Mouse (Mus musculus) testis, adult 2 months (tissue): Measurements from ENCODE around the gene Dstn. TPM values are rescaled to one million over a fixed set of nuclear protein-coding genes. Genes with fewer than 3 reads are reported as not detected.
A peak's percentile ranks its signal among the peaks of the same experiment; 100 is the strongest.

ENCODE experiments used
- H3K27ac ChIP-seq: fragments of 200-500 bp; 2 replicates; pipeline ENCODE4 v1.5.1; 2012; ENCODE audit warnings: low read depth, low read length; ENCODE audit not compliant: control insufficient read depth, insufficient read depth
- H3K27me3 ChIP-seq: fragments of 200-500 bp; 2 replicates; pipeline ENCODE4 v1.6.1; 2012; ENCODE audit warnings: mild to moderate bottlenecking, low read length, moderate library complexity; ENCODE audit not compliant: control insufficient read depth, insufficient read depth
- H3K36me3 ChIP-seq: fragments of 200-500 bp; 2 replicates; pipeline ENCODE4 v1.6.1; 2012; ENCODE audit warnings: mild to moderate bottlenecking, low read length; ENCODE audit not compliant: control insufficient read depth, insufficient read depth
- H3K4me1 ChIP-seq: fragments of 200-500 bp; 2 replicates; pipeline ENCODE4 v1.6.1; 2012; ENCODE audit warnings: low read length; ENCODE audit not compliant: control insufficient read depth, insufficient read depth
- H3K4me3 ChIP-seq: fragments of 200-500 bp; 2 replicates; pipeline ENCODE4 v1.5.1; 2012; ENCODE audit warnings: low read depth, mild to moderate bottlenecking, low read length, moderate library complexity, mixed read lengths; ENCODE audit not compliant: control insufficient read depth
- CTCF ChIP-seq: fragments of 200-500 bp; IDR thresholded peaks from 2 replicates; pipeline ENCODE4 v1.5.1; 2012; ENCODE audit warnings: low read depth, mild to moderate bottlenecking, inconsistent platforms, low read length, moderate library complexity; ENCODE audit not compliant: control insufficient read depth, insufficient read depth, insufficient replicate concordance
- POLR2A ChIP-seq: fragments of 200-500 bp; IDR thresholded peaks from 2 replicates; pipeline ENCODE4 v1.6.1; 2012; ENCODE audit warnings: low read depth, mild to moderate bottlenecking, inconsistent platforms, low read length, moderate library complexity; ENCODE audit not compliant: control insufficient read depth
- polyA plus RNA-seq: library from polyadenylated mRNA; depleted of rRNA; stranded (reverse); fragments of >200 nt; gene quantifications from 2 replicates; pipeline ENCODE4 v1.2.3, GENCODE M21; 2012

Gene Dstn
- polyA plus RNA-seq, 1 experiment = 11.8 TPM

GRCm38 (mm10) chr2:143903376-143904045 lies 11.6 kb upstream of the Dstn start:
- Histone ChIP-seq H3K27ac (peak overlapping the region; percentile 25), H3K27me3 (no peaks in the 10 kb centered on the region), H3K4me1 (no peaks in the 10 kb centered on the region), H3K36me3 (no peaks in the 10 kb centered on the region), H3K4me3 (no peak overlapping the region)
- TF ChIP-seq POLR2A = no peak
- TF ChIP-seq CTCF = no peak

- H3K4me1 ChIP-seq = no peaks in the 10 kb centered on the region; the same call in 1 of the 2 replicates
- no peaks in the 10 kb centered on the region for H3K27me3 ChIP-seq
- no peaks in the 10 kb centered on the region for H3K36me3 ChIP-seq
- TF ChIP-seq POLR2A = no peak
- no peak overlapping the region for H3K27ac ChIP-seq
- H3K4me3 ChIP-seq = no peak overlapping the region
Observed at GRCm38 (mm10) chr2:143904896-143905295, 10.2 kb upstream of the Dstn start.

GRCm38 (mm10) chr2:143909230-143909629 lies 5.9 kb upstream of the Dstn start:
- peaks cover 4% of the 10 kb centered on the region for H3K4me1 ChIP-seq
- TF ChIP-seq POLR2A (no peak), CTCF (no peak)
- H3K36me3 ChIP-seq = no peaks in the 10 kb centered on the region
- no peaks in the 10 kb centered on the region for H3K27me3 ChIP-seq
- no peak overlapping the region for H3K27ac ChIP-seq
- H3K4me3 ChIP-seq = no peak overlapping the region

GRCm38 (mm10) chr2:143912199-143912598 lies 2.9 kb upstream of the Dstn start:
- no peaks in the 10 kb centered on the region for H3K27me3 ChIP-seq
- TF ChIP-seq POLR2A = no peak
- no peak for TF ChIP-seq CTCF
- H3K4me3 ChIP-seq = no peak overlapping the region
- no peak overlapping the region for H3K27ac ChIP-seq
- H3K4me1 ChIP-seq = peaks cover 7% of the 10 kb centered on the region
- H3K36me3 ChIP-seq = no peaks in the 10 kb centered on the region

- no peaks in the 10 kb centered on the region for H3K36me3 ChIP-seq
- H3K4me1 ChIP-seq = peaks cover 7% of the 10 kb centered on the region
- no peak for TF ChIP-seq POLR2A
- TF ChIP-seq CTCF = no peak
Observed at GRCm38 (mm10) chr2:143914221-143914620, 899 bp upstream of the Dstn start.

GRCm38 (mm10) chr2:143915600-143916135 lies 548 bp downstream of the Dstn start:
- peak overlapping the region; percentile 79 for H3K27ac ChIP-seq
- H3K4me3 ChIP-seq = peak overlapping the region; percentile 94
- H3K36me3 ChIP-seq = no peaks in the 10 kb centered on the region
- no peak for TF ChIP-seq CTCF
- no peak; the same call in 1 of the 2 replicates for TF ChIP-seq POLR2A
- H3K4me1 ChIP-seq = peaks cover 7% of the 10 kb centered on the region
- no peaks in the 10 kb centered on the region for H3K27me3 ChIP-seq

More at GRCm38 (mm10) chr2:143914221-143914620, 899 bp upstream of the Dstn start:
- Histone ChIP-seq H3K27me3 (no peaks in the 10 kb centered on the region), H3K4me3 (peak overlapping the region; percentile 94), H3K27ac (peak overlapping the region; percentile 94)

GRCm38 (mm10) chr2:143916229-143916628 lies 1.1 kb downstream of the Dstn start:
- TF ChIP-seq CTCF (no peak), POLR2A (no peak)
- peak overlapping the region; percentile 94; the same call in 1 of the 2 replicates for H3K4me3 ChIP-seq
- H3K36me3 ChIP-seq = no peaks in the 10 kb centered on the region
- no peak overlapping the region for H3K27ac ChIP-seq
- H3K4me1 ChIP-seq = peaks cover 7% of the 10 kb centered on the region
- no peaks in the 10 kb centered on the region for H3K27me3 ChIP-seq

GRCm38 (mm10) chr2:143917622-143918021 lies 2.5 kb downstream of the Dstn start:
- H3K27me3 ChIP-seq = no peaks in the 10 kb centered on the region
- H3K36me3 ChIP-seq = no peaks in the 10 kb centered on the region
- no peak overlapping the region for H3K4me3 ChIP-seq
- peaks cover 7% of the 10 kb centered on the region for H3K4me1 ChIP-seq
- H3K27ac ChIP-seq = no peak overlapping the region
- no peak for TF ChIP-seq POLR2A
- TF ChIP-seq CTCF = no peak
